Mouse (Mus musculus): ENCODE measurements around the gene Gm853.

DNA sequence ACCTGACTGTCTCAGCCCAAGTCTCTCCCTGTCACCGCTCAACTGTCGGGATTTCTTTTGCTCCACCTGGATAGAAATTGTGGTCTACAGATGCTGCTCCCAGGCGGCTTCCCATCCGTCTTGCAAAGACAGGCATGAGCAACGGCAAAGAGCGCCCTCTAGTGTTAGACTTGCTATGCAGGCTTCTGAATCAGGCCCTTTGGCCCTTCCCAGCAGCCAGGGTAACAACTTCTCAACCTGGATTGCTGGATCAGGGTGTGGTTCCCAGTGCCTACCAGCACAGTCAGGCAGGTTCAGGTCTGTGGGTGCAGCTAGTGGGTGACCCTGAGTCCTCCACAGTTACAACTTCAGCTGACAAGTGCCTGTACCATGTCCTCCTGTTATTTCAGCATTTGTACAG, 23.9 kb upstream of the Gm853 start:
- TF ChIP-seq CTCF (IDR thresholded peaks at IDR 0.05), result peak; percentile 90
- TF ChIP-seq EP300 (IDR thresholded peaks at IDR 0.05), result no peak

Measured in lung, postnatal 0 days (tissue).